In the genomic region with DNA sequence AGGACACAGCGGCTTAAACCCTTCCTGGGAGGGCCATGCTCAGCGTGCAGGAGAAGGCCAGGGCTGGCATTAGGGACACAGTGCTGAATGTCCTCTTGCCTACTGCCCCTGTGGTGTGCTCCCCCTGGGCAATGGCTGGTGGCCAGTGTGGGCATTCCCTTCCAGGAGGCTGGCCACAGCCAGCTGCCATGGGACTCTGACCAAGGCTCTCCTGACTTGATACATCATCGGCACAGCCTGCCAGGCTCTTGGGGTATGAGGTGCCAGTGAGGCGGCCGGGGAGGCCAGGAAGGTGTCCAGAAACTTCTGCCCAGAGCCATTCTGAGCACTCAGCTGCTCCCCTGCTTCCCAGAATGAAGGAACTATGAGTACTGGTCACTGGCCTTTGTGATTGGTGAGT, we compare ENCODE assay signal across 8 mouse cellular contexts.
DNase-seq lines count a peak whose midpoint lies in the region; ATAC-seq lines count a peak whose summit lies in the region.
"Had no signal": no experiment of that assay in that cellular context is flagged by ENCODE, and none has a peak within 500 bp of the region (broad histone marks: within the 10 kb centered on the region; RNA-seq: fewer than 3 reads in every experiment).

No protein-coding gene starts in this region.

- intact Hi-C loops in gastrocnemius, postnatal 36 days (cut with DNase I), result loop anchor here (1.0 kb wide), 1 partner anchor 51 kb away; no protein-coding TSS in a partner anchor

- peak; percentile 46 for DNase-seq in layer of hippocampus, adult 11-12 months (ENCODE audit: low spot score)
- no peak for DNase-seq in layer of hippocampus, postnatal 25 days (ENCODE audit: extremely low spot score in 1 of 2, low spot score in 1 of 2)
- DNase-seq in cerebellum, postnatal 10 days, result peak; percentile 60 to 80
- peak; percentile 75 to 77 for DNase-seq in gastrocnemius, postnatal 36 days
- DNase-seq in layer of hippocampus, postnatal 14 days (ENCODE audit: low spot score in 2 of 2), result peak; percentile 53 to 74
- DNase-seq in neural tube, embryonic 10.5 days (ENCODE audit: extremely low spot score, low spot score), result no peak
- DNase-seq: lung, postnatal 10 days had no signal

- no peak for ATAC-seq in megakaryocyte progenitor cell, adult 5-6 weeks (replicated peaks; ENCODE audit: poor library complexity)

Comparison
In these comparisons a context has a peak if more than half of its experiments do, and no peak if none do; other contexts are left out.
1. DNase-seq: peak in layer of hippocampus, adult 11-12 months (single experiment), cerebellum, postnatal 10 days (2 of 2), gastrocnemius, postnatal 36 days (2 of 2) and layer of hippocampus, postnatal 14 days (2 of 2); none in layer of hippocampus, postnatal 25 days (0 of 2) and neural tube, embryonic 10.5 days (single experiment).